Mouse (Mus musculus) small intestine, adult 2 months (tissue): ENCODE data around the gene Snx1.

Experiments used
- CTCF ChIP-seq: fragments of 200-500 bp; IDR thresholded peaks from 2 replicates; pipeline ENCODE4 v1.5.1; 2012; ENCODE audit warnings: low read depth, mild to moderate bottlenecking, control low read depth, inconsistent platforms, low read length, moderate library complexity, mixed read lengths; ENCODE audit not compliant: insufficient replicate concordance, insufficient read length; ENCODE audit errors: extremely low read depth
- POLR2A ChIP-seq: fragments of 200-500 bp; IDR thresholded peaks from 2 replicates; pipeline ENCODE4 v1.6.1; 2012; ENCODE audit warnings: low read depth, mild to moderate bottlenecking, control low read depth, inconsistent platforms, low read length, moderate library complexity

DNA sequence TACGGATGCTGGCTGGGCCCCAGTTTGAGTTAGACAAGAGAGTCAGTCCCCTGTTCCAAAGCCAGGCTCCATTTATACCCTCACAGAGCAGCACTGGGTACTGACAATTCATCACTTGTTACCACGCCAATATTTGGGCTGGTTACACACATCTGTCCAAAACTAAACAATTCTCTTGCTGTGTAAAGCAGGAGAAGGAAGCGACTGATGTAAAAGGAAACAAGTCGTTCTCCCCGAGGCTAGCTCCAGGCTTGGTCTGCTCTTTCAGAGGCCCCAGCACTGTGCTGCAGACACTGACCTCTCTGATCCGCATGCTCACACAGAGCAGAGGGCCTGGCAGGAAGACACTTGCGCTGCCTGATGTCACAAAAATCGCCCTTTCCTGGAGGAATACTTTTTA, 24.8 kb downstream of the Snx1 start:
- TF ChIP-seq POLR2A (no peak), CTCF (no peak)
